Mouse (Mus musculus): ENCODE results near the gene Rbfox3. TPM values are rescaled to one million over a fixed set of nuclear protein-coding genes. Genes with fewer than 3 reads are reported as not detected.

The Rbfox3 gene
- polyA plus RNA-seq, 1 experiment from 2014 or later = 1.5 TPM

DNA sequence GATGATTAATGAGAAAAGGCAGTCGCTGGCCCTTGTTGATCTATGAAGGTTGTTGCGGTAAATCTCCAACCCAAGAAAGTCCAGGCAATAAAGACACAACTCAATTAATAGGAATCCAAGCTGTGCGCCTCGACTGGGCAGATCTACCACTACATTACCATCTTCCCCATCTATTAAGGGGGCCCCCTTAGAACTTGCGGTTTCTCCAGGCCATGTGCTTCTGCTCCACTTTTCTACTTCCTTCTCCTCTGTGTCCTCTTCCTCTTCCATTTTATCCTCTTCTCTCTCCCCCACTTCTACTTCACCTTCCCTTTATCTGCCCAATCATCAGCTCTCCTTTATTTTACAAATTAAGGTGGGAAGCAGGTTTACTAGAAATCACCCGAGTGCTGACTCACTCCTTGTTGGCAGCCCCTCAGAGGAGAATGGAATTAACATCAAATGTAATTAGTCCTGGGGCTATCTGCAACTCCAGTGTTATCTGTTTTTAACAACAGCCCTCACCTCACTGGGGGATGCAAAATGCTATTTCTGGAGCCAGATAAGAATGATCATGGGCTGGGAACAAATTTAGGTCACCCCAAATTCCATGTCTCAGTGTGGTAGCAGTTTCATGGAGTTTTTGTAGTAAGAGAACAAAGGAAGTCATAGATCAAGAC lies 437.4 kb downstream of the Rbfox3 start:
- no peaks in the 10 kb centered on the region for H3K9me3 ChIP-seq
- no peak overlapping the region for H3K4me3 ChIP-seq (replicated peaks)
- no peak overlapping the region for H3K27ac ChIP-seq
- H3K4me2 ChIP-seq (replicated peaks) = no peak overlapping the region
- ATAC-seq = no peak
- WGBS = 78% methylated on average over 6 of the region's 6 CpGs
- no peaks in the 10 kb centered on the region for H3K27me3 ChIP-seq (replicated peaks)
- H3K4me1 ChIP-seq (replicated peaks) = peaks cover 29% of the 10 kb centered on the region
- no peak overlapping the region for H3K9ac ChIP-seq
- H3K36me3 ChIP-seq = no peaks in the 10 kb centered on the region; the same call in 1 of the 2 replicates

DNA sequence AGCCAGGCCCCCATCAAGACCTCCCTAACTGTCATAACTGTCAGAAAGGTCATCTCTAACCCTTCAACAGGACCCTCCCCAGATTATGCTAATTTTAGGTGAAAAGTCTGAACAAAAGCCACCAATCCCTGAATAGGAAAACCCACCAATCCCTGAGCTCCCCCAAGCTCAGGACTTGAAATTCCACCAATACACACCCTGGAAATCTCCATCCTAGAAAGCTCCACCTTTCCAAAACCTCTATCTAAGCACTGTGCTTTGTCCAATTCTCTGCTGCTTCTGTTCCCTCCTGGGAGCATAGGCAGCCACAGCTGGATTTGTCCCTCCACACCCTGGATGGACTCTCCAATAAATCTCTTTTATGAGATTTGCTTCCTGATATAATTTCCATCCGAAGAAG lies 438.2 kb downstream of the Rbfox3 start:
- Histone ChIP-seq H3K4me1 (replicated peaks) (peaks cover 29% of the 10 kb centered on the region), H3K9ac (no peak overlapping the region), H3K36me3 (no peaks in the 10 kb centered on the region), H3K4me2 (replicated peaks) (no peak overlapping the region), H3K4me3 (replicated peaks) (no peak overlapping the region), H3K27ac (no peak overlapping the region), H3K9me3 (no peaks in the 10 kb centered on the region), H3K27me3 (replicated peaks) (no peaks in the 10 kb centered on the region)
- 61% methylated on average over 1 of the region's 1 CpGs for WGBS
- ATAC-seq = no peak

DNA sequence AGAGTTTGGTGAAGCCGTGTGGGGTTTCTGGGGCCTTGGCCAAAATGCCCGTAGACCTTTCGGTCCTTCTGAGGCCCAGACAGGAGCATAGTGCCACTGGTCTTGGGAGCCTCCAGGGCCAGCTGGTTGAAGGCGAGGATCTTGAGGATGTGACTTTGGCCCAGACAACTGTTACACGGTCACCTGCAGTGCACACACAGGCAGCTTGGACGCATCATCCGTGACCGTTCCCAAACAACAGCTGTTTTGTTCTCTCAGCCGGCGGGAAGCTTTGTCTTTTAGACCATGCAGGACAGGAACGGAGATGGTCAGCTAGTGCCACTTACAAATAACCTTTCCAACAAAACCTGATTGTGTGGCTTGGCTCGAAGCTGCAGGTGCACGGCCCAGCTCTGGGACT lies 439.7 kb downstream of the Rbfox3 start:
- ATAC-seq = no peak
- Histone ChIP-seq H3K4me1 (replicated peaks) (peaks cover 20% of the 10 kb centered on the region), H3K36me3 (no peaks in the 10 kb centered on the region), H3K27ac (0 out of 2 replicates have a peak overlapping the region, but pooled peaks have one; percentile 27), H3K4me3 (replicated peaks) (no peak overlapping the region), H3K9ac (no peak overlapping the region), H3K4me2 (replicated peaks) (no peak overlapping the region), H3K27me3 (replicated peaks) (no peaks in the 10 kb centered on the region), H3K9me3 (no peaks in the 10 kb centered on the region)
- WGBS = 76% methylated on average over 13 of the region's 13 CpGs

DNA sequence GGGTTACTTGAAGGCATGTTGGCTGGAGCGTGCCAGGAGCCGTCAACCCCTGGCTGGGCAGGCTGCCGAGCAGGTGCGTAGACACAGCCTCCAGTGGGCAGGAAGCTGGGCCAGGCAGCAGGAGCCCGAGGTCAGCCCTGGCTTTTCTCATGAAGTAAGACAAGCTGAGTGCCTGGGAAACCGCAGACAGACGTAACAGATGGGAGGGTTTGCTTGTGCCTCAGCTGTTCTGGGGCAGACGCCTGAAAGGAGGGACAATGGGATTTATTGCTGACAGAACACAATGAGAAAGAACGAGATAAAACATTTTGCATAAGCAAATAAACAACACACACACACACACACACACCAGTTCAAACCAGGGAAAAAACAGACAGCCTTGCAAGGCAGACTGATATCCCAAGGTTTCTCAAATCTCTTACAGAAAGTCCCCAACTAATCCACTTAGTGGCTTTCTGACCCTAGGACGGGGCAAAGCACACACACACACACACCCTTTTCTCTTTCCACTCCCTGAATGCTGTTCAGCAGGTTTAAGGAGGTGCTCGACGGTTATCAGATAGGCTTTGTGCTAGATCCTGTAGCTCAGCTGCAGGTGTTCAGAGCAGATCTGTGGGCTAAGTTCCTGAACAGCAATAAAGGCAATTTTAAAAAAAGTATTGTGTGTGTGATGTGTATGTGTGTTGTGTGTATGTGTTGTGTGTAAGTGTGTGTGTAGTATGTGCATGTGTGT lies 441.0 kb downstream of the Rbfox3 start:
- H3K27me3 ChIP-seq (replicated peaks) = no peaks in the 10 kb centered on the region
- peaks cover 20% of the 10 kb centered on the region for H3K4me1 ChIP-seq (replicated peaks)
- no peaks in the 10 kb centered on the region for H3K9me3 ChIP-seq
- H3K36me3 ChIP-seq = no peaks in the 10 kb centered on the region
- peak overlapping the region; percentile 36; the same call in 1 of the 2 replicates for H3K9ac ChIP-seq
- ATAC-seq = peak; percentile 84
- 6% methylated on average over 12 of the region's 12 CpGs for WGBS
- H3K27ac ChIP-seq = peak overlapping the region; percentile 98
- peak overlapping the region; percentile 15 for H3K4me3 ChIP-seq (replicated peaks)
- H3K4me2 ChIP-seq (replicated peaks) = peak overlapping the region; percentile 50

DNA sequence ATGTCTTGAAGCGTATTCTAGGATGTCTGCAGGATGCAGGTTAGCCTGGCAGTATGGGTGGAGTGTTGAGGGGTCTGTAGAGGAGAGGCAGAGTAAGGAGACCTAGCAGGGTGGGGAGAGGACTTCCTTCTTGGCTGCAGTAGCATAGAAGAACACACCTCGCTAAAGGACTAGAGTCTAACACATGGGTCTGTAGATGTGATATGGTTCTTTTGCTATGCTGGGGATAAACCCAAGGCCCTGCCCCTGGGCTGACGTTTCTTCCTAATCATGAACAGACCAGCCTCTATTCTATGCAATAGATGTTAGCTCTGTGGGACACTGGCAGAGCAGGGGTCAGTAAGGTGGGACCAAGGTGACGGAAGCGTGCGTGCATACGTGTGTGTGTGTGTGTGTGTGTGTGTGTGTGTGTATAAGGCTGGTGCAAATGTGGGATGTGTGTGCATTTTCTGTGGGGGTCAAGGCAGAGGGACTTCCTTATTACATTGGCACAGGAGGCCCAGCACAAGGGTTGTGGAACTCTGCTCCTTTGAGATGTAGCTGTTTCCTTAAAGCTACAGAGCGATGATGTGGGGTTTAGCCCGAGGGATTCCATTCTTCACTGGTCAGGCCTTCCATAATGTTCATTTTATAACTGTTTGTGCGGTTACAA lies 441.8 kb downstream of the Rbfox3 start:
- WGBS = 48% methylated on average over 10 of the region's 10 CpGs
- ATAC-seq = peak; percentile 74

DNA sequence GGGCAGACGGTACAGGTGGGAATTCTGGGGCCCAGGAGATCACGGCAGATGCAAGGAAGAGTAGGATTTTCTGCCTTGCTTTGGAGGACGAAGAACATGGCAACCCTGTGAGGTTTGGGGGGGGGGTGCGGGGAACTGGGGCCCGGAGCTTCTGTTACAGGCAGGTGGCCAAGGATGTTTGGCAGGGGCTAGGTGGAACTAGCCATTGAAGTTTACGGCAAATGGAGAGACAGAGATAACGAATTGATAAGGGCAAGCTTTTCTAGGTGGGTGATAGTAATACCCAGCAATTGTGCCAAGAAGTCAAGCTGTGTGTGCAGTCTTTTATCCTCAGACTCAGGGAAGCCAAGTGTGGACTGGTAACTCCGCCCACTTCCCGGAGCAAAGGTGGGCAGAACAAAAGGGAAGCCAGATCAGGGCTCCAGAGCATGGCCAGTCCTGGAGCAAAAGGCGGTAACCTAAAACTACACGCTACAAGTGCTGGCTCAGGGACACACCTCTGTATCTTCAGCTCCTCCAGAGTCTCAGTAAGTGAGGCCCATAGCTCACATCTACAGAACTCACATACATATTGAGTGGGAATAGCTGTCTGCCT lies 443.9 kb downstream of the Rbfox3 start:
- peak overlapping the region; percentile 69 for H3K27ac ChIP-seq
- H3K4me1 ChIP-seq (replicated peaks) = peaks cover 11% of the 10 kb centered on the region
- H3K9ac ChIP-seq = no peak overlapping the region
- no peaks in the 10 kb centered on the region for H3K27me3 ChIP-seq (replicated peaks)
- H3K4me3 ChIP-seq (replicated peaks) = no peak overlapping the region
- H3K36me3 ChIP-seq = no peaks in the 10 kb centered on the region
- 59% methylated on average over 11 of the region's 11 CpGs for WGBS
- no peaks in the 10 kb centered on the region for H3K9me3 ChIP-seq
- H3K4me2 ChIP-seq (replicated peaks) = no peak overlapping the region
- peak; percentile 72 for ATAC-seq

More for the DNA sequence above, 441.8 kb downstream of the Rbfox3 start:
- H3K36me3 ChIP-seq = no peaks in the 10 kb centered on the region
- H3K4me3 ChIP-seq (replicated peaks) = peak overlapping the region; percentile 15
- H3K9ac ChIP-seq = no peak overlapping the region
- no peaks in the 10 kb centered on the region for H3K27me3 ChIP-seq (replicated peaks)
- peak overlapping the region; percentile 50 for H3K4me2 ChIP-seq (replicated peaks)
- H3K27ac ChIP-seq = peak overlapping the region; percentile 98
- H3K4me1 ChIP-seq (replicated peaks) = peaks cover 14% of the 10 kb centered on the region
- H3K9me3 ChIP-seq = no peaks in the 10 kb centered on the region

DNA sequence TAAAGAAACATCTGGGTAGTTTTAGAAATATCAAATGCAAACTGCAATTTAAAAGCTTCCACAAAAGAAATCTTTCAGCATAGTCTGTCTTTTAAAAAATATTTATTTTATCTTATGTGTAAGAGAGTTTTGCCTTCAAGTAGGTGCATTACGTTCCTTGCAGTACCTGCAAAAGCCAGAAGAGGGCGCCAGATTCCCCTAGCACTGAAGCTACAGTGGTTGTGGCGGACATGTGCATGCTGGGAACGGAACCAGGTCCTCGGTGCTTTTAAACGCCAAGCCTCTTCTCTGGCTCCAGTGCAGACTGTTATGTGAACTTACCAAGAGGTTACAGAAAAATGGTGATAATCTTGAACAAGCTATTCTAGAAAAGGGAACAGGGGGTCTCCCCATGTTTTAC lies 451.1 kb downstream of the Rbfox3 start:
- WGBS = 70% methylated on average over 6 of the region's 6 CpGs
- H3K4me2 ChIP-seq (replicated peaks) = no peak overlapping the region
- H3K36me3 ChIP-seq = no peaks in the 10 kb centered on the region
- peaks cover 4% of the 10 kb centered on the region for H3K4me1 ChIP-seq (replicated peaks)
- H3K9me3 ChIP-seq = no peaks in the 10 kb centered on the region
- ATAC-seq = no peak
- H3K27ac ChIP-seq = no peak overlapping the region
- no peaks in the 10 kb centered on the region for H3K27me3 ChIP-seq (replicated peaks)
- H3K4me3 ChIP-seq (replicated peaks) = no peak overlapping the region
- H3K9ac ChIP-seq = no peak overlapping the region

DNA sequence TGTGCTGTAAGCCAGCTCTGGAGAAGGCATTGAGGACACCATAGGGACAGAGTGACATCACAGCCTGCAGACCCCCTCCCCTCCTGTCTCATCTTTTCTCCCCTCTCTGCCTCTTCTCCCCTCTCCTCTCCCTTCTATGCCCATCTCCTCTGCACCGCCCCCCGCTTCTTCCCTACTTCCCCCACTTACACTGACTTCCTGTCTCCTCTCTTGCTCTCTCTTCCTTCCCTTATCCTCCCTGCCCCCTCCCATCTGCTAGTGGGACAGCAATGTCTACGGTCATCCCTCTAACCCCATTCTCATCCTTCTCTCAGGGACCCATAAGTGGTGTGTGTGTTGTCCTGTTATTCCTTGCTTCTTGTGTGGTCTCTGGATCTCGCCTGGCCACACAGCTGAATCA lies 451.9 kb downstream of the Rbfox3 start:
- Histone ChIP-seq H3K9me3 (no peaks in the 10 kb centered on the region), H3K4me2 (replicated peaks) (peak overlapping the region; percentile 20; the same call in 1 of the 2 replicates), H3K27ac (0 out of 2 replicates have a peak overlapping the region, but pooled peaks have one; percentile 10), H3K27me3 (replicated peaks) (no peaks in the 10 kb centered on the region), H3K4me1 (replicated peaks) (peaks cover 4% of the 10 kb centered on the region), H3K4me3 (replicated peaks) (no peak overlapping the region), H3K36me3 (no peaks in the 10 kb centered on the region), H3K9ac (no peak overlapping the region)
- 40% methylated on average over 3 of the region's 4 CpGs for WGBS
- peak; percentile 45; the same call in 1 of the 2 replicates for ATAC-seq

DNA sequence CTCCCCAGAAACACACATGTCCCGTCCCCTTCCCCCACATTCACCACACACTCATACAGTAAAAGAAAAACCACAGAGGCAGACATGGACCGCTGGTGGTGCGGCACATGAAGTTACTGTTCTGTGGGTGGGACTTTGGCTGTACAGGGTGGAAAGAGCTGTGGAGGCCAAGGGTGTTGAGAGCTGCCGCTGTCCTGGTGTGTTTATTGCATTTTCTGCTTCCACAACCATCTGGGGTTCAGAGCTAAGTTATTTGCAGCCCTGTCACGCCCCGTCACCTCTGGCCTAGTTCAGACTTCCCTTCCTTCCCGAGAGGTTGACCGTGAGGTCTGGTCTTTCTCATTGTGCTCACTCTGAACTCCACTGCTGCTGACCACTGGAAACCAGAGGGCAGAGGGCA lies 452.3 kb downstream of the Rbfox3 start:
- WGBS = 23% methylated on average over 8 of the region's 8 CpGs
- Histone ChIP-seq H3K4me1 (replicated peaks) (peaks cover 4% of the 10 kb centered on the region), H3K4me3 (replicated peaks) (no peak overlapping the region), H3K9me3 (no peaks in the 10 kb centered on the region), H3K36me3 (no peaks in the 10 kb centered on the region), H3K27ac (0 out of 2 replicates have a peak overlapping the region, but pooled peaks have one; percentile 10), H3K27me3 (replicated peaks) (no peaks in the 10 kb centered on the region), H3K4me2 (replicated peaks) (peak overlapping the region; percentile 20), H3K9ac (no peak overlapping the region)
- ATAC-seq = peak; percentile 61; the same call in 1 of the 2 replicates

DNA sequence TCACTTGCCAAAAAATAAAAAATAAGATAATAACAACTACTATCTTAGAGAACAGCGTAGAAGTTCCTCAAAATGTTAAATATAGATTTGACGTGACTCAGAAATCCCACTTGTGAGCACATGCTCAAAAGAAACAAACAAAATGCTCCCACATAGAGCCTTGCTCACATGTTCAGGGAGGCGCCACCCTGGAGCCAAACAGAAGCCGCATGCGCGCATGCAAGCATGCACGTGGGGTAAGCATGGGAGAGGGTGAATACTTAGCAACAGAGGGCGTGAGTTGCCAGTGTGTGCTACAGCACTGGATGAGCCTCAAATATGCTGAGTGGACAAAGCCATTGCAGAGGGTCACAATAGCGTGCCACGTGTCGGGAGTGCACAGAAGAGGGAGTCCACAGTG lies 454.5 kb downstream of the Rbfox3 start:
- Histone ChIP-seq H3K4me2 (replicated peaks) (no peak overlapping the region), H3K9ac (no peak overlapping the region), H3K27me3 (replicated peaks) (no peaks in the 10 kb centered on the region), H3K9me3 (no peaks in the 10 kb centered on the region), H3K4me1 (replicated peaks) (peaks cover 4% of the 10 kb centered on the region), H3K27ac (no peak overlapping the region), H3K4me3 (replicated peaks) (no peak overlapping the region), H3K36me3 (no peaks in the 10 kb centered on the region)
- WGBS = 79% methylated on average over 11 of the region's 11 CpGs
- ATAC-seq = no peak

DNA sequence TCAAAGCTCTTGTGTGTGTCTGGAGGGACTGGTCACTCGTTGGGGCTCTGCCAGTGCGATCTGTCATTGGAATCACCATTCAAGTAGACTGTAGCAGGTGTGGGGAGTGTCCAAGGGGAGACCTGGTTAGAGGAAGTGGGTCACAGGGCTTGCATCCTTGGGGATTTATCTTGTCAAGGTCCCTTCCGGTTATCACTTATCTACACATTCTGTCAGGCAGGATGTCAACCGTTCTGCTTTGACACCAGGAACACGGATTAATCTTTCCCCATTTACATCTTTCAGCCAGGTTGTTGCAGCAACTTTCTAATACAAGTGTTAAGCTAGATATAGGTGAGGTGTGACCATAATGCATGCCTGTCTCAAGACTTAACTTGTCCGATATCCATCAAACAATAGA lies 455.6 kb downstream of the Rbfox3 start:
- no peaks in the 10 kb centered on the region for H3K27me3 ChIP-seq (replicated peaks)
- H3K4me3 ChIP-seq (replicated peaks) = no peak overlapping the region
- H3K4me1 ChIP-seq (replicated peaks) = peaks cover 4% of the 10 kb centered on the region
- H3K36me3 ChIP-seq = no peaks in the 10 kb centered on the region
- H3K9me3 ChIP-seq = no peaks in the 10 kb centered on the region
- ATAC-seq = no peak
- H3K27ac ChIP-seq = no peak overlapping the region
- no peak overlapping the region for H3K4me2 ChIP-seq (replicated peaks)
- WGBS = 76% methylated on average over 6 of the region's 6 CpGs
- no peak overlapping the region for H3K9ac ChIP-seq
